Mouse (Mus musculus) heart, adult 9 months (tissue): ENCODE data around the gene Rffl.

ENCODE experiments used
- DNase-seq, 2 experiments: peaks; one replicate each; pipeline ENCODE4 v3.0.0; 2022; ENCODE audit warnings: low spot score in 2 of 2

The Rffl gene

GRCm38 (mm10) chr11:82764438-82764924 is 106.5 kb downstream of the Rffl start:
- DNase-seq: no peak

DNA sequence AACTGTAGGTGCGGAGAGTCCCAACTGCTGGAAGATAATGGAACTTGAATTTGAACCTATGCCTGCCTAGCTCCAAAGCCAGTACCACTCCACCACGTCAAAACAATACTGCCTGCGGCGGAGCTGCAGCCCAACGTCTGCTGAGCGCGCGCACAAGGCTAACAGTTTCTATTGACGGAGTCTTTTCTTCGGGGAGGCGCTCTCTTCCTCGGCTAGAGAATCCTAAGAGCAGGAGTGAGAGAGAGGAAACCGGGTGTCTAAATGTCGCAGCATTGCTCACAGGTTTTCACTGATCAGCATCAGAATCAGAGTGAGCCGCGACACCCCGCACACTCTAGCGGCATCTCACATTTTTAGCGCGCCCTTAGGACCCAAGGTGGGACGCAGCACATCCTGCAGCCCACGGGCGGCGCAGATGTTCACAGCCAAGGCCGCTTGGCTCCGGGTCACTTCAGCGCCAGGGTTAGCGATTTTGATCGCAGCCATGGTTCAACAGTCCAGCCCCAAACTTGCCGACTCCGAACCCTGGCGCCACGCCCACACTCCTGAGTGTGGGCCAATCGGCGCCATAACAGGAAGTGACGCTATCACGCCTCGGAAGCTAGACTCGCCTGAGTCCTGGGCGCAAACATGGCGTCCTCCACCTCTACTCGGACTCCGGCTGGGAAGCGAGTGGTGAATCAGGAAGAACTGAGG is 107.1 kb downstream of the Rffl start, which contains the start of the genes Cct6b and Zfp830:
TSS of gene Cct6b (minus strand) at position 580 of the 696 bp plus-strand sequence.
TSS of gene Zfp830 (plus strand) at position 604 of the 696 bp plus-strand sequence.
- peak; percentile 93 for DNase-seq

GRCm38 (mm10) chr11:82763261-82763660 is 107.7 kb downstream of the Rffl start:
- DNase-seq: no peak

- DNase-seq: no peak
Observed at GRCm38 (mm10) chr11:82762286-82762829, 108.7 kb downstream of the Rffl start.

DNA sequence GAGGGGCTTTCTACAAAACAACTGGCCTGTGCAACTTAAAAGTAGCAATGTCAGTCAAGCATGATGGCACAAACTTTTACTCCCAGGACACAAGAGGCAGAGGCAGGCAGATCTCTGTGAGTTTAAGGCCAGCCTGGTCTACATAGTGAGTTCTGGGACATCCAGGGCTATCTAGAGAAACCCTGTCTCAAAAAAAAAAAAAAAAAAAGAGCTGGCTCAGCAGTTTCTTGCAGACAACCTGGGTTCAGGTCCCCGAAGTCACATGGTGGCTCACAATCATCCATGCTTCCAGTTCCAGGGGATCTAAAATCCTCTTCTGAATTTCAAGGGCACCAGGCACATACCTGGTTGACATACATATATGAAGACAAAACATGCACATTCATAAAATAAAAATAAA is 115.1 kb downstream of the Rffl start:
- no peak for DNase-seq
